Mouse (Mus musculus) neural tube, embryonic 13.5 days (tissue): ENCODE measurements around the gene Mex3a. TPM values are rescaled to one million over a fixed set of nuclear protein-coding genes. Genes with fewer than 3 reads are reported as not detected.

Experiments used
- ATAC-seq: fragments of 200-750 bp; cut with Nextera tagmentation; 2 replicates; pipeline ENCODE4 v1.8.0; 2017; ENCODE audit warnings: low read depth, mild to moderate bottlenecking, moderate TSS enrichment, moderate library complexity
- H3K27ac ChIP-seq: fragments of 300-500 bp; sonication (generic); replicated peaks from 2 replicates; pipeline ENCODE4 v1.5.1; 2015; ENCODE audit warnings: moderate library complexity, mild to moderate bottlenecking, inconsistent platforms
- H3K27me3 ChIP-seq: fragments of 300-500 bp; sonication (generic); 2 replicates; pipeline ENCODE4 v1.6.1; 2015; ENCODE audit warnings: mild to moderate bottlenecking, inconsistent platforms
- H3K36me3 ChIP-seq: fragments of 300-500 bp; sonication (generic); 2 replicates; pipeline ENCODE4 v1.6.1; 2015; ENCODE audit warnings: mild to moderate bottlenecking, inconsistent platforms
- H3K4me1 ChIP-seq: fragments of 300-500 bp; sonication (generic); replicated peaks from 2 replicates; pipeline ENCODE4 v1.6.1; 2015; ENCODE audit warnings: inconsistent platforms
- H3K4me2 ChIP-seq: fragments of 300-500 bp; sonication (generic); 2 replicates; pipeline ENCODE4 v1.6.1; 2015; ENCODE audit warnings: inconsistent platforms, mild to moderate bottlenecking, moderate library complexity
- H3K4me3 ChIP-seq: fragments of 300-500 bp; sonication (generic); 2 replicates; pipeline ENCODE4 v1.5.1; 2015; ENCODE audit warnings: mild to moderate bottlenecking, inconsistent platforms
- H3K9ac ChIP-seq: fragments of 300-500 bp; sonication (generic); 2 replicates; pipeline ENCODE4 v1.6.1; 2015; ENCODE audit warnings: moderate library complexity, mild to moderate bottlenecking, inconsistent platforms
- H3K9me3 ChIP-seq: fragments of 300-500 bp; sonication (generic); 2 replicates; pipeline ENCODE4 v1.6.1; 2016; ENCODE audit warnings: inconsistent platforms
- WGBS: fragments of 180-500 bp; shearing (Covaris S2); methylation state at CpG from one replicate; pipeline ENCODE4 v1.1.7; 2015; 5-methylcytosine and 5-hydroxymethylcytosine counted together
- microRNA counts: library from miRNA; unstranded; fragments of <30 nt; microRNA quantifications from one replicate; lab custom pipeline; 2016
- microRNA-seq: library from miRNA; unstranded; fragments of <30 nt; microRNA quantifications from one replicate; pipeline ENCODE4, GENCODE M21; 2016
- polyA plus RNA-seq: library from polyadenylated mRNA; unstranded; fragments of >200 nt; fragmentation: Nextera tagmentation; extraction: Ambion mirVana; gene quantifications from 2 replicates; pipeline ENCODE4 v1.2.1, GENCODE M21; 2015

Mex3a gene
- polyA plus RNA-seq, 1 experiment from 2014 or later = 33.7 TPM

DNA sequence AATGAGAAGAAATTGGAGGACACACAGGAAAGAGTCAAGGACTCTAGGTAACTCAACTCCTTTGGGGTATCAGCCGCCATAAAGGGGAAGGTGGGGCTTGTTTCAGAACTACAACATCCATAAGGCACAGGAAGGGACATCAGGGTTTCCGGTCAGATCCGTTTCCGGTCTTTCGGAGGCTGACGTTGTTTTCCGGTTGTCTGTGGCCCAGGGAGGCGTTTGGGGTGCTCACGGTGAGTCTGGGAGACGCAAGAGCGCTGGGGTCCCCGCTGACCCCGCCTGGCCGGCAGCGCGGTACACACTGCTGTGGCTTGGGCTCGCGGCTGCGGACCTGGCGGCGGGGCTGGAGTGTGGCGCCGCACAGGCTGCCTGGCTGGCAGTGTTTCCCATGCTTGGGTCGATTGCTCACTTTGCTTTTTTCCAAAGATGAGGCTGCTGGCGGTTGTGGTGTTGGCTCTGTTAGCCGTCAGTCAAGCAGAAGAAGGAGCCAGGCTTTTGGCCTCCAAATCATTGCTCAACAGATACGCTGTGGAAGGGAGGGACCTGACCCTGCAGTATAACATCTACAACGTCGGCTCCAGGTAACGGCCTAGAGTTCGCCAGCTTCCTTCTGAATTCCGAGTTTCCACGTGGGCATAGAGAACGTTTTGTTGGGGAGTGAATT is 47.4 kb downstream of the Mex3a start:
- Histone ChIP-seq H3K4me3 (peak overlapping the region; percentile 83), H3K27me3 (no peaks in the 10 kb centered on the region), H3K4me2 (peak overlapping the region; percentile 67), H3K27ac (no peak overlapping the region; the same call in 1 of the 2 replicates), H3K4me1 (peaks cover 17% of the 10 kb centered on the region), H3K9me3 (no peaks in the 10 kb centered on the region), H3K9ac (peak overlapping the region; percentile 90), H3K36me3 (peaks cover 35% of the 10 kb centered on the region)
- under 1% methylated on average over 34 of the region's 34 CpGs for WGBS
- ATAC-seq = peak; percentile 91

DNA sequence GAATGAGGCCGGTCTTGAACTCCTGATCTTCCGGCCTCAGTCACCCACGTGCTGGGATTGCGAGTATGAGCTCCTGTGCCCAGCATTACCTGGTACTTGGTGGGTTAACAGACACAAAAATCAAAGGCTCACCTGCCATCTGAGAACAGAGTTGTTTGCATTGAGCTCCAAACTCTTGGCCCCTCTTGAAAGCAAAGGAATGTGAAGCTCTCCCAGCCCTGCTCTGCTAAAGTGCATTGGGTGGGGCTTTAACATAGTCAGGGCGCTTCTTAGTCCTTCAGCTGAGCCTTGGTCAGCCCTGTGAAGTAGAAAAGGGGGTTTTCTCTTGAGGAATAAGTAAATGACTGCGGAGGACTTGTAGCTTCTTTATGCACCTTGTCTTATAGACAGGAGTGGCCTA is 53.6 kb downstream of the Mex3a start:
- Histone ChIP-seq H3K27me3 (no peaks in the 10 kb centered on the region), H3K27ac (no peak overlapping the region), H3K9ac (no peak overlapping the region), H3K4me1 (peaks cover 4% of the 10 kb centered on the region), H3K9me3 (no peaks in the 10 kb centered on the region), H3K4me2 (no peak overlapping the region), H3K4me3 (no peak overlapping the region), H3K36me3 (peaks cover 72% of the 10 kb centered on the region)
- WGBS = 95% methylated on average over 6 of the region's 6 CpGs
- ATAC-seq = no peak

DNA sequence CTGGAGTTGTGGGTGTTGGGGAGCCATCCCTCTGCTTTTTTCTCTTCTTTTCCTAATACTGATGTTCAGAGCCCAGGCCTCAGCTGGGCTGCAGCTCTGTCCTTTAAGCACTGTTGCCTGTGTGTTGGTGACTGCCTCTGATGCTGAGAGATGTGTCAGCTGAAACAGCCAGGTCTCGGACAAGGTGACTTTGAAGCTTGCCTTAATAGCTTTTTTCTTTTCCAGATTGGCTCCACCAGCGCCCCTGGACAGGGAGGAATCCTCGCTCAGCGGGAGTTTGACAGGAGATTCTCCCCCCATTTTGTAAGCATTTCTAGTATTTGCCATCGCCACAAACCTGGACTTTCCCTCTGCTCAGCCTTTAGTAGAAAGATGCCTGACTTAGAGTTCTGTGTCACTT is 54.4 kb downstream of the Mex3a start:
- Histone ChIP-seq H3K36me3 (peaks cover 66% of the 10 kb centered on the region), H3K9ac (no peak overlapping the region), H3K4me2 (no peak overlapping the region), H3K4me1 (no peaks in the 10 kb centered on the region), H3K27ac (no peak overlapping the region), H3K9me3 (no peaks in the 10 kb centered on the region), H3K4me3 (no peak overlapping the region), H3K27me3 (no peaks in the 10 kb centered on the region)
- WGBS = 94% methylated on average over 5 of the region's 5 CpGs
- ATAC-seq = no peak

GRCm38 (mm10) chr3:88590246-88590645 is 58.1 kb downstream of the Mex3a start:
- Histone ChIP-seq H3K27me3 (no peaks in the 10 kb centered on the region), H3K4me1 (peaks cover 7% of the 10 kb centered on the region), H3K27ac (peak overlapping the region; percentile 28; the same call in 1 of the 2 replicates), H3K36me3 (peaks cover 36% of the 10 kb centered on the region), H3K9me3 (no peaks in the 10 kb centered on the region), H3K4me3 (no peak overlapping the region), H3K9ac (peak overlapping the region; percentile 26; the same call in 1 of the 2 replicates), H3K4me2 (no peak overlapping the region)
- no peak for ATAC-seq
- 27% methylated on average over 5 of the region's 5 CpGs for WGBS

MicroRNA genes within 50 kb of the gene (microRNA counts, 519-probe panel; counts per million panel counts)
- not detected for microRNA mmu-miR-1905 (lab: Ali Mortazavi, UCI)

Small RNA genes lying within 50 kb of the gene (microRNA-seq; reads per million reads assigned to microRNA genes)
- not detected for gene Mir1905

Other genes starting within 250 kb of the Mex3a start
- 0.23 and 0.33 TPM in 2 replicates for gene Gm38392, start 245.2 kb upstream of the Mex3a start, polyA plus RNA-seq
- 8.5 and 12.5 TPM in 2 replicates for gene Tsacc, start 235.4 kb upstream of the Mex3a start, polyA plus RNA-seq
- 496 and 532 TPM in 2 replicates for gene Cct3, start 235.3 kb upstream of the Mex3a start, polyA plus RNA-seq
- 99.6 and 112 TPM in 2 replicates for gene Glmp, start 207.4 kb upstream of the Mex3a start, polyA plus RNA-seq
- 1.5 and 1.7 TPM in 2 replicates for gene Tmem79, start 196.2 kb upstream of the Mex3a start, polyA plus RNA-seq
- 57.2 and 66.1 TPM in 2 replicates for gene Smg5, start 196.1 kb upstream of the Mex3a start, polyA plus RNA-seq
- gene Paqr6, start 167.8 kb upstream of the Mex3a start, polyA plus RNA-seq = 3.4 and 5.3 TPM in 2 replicates
- not detected in 2 replicates for gene Bglap3, start 159.7 kb upstream of the Mex3a start, polyA plus RNA-seq
- gene Bglap2, start 153.7 kb upstream of the Mex3a start, polyA plus RNA-seq = not detected in 2 replicates
- not detected in 2 replicates for gene Bglap, start 147.9 kb upstream of the Mex3a start, polyA plus RNA-seq
- gene Pmf1, start 122.1 kb upstream of the Mex3a start, polyA plus RNA-seq = 31.6 and 33.5 TPM in 2 replicates
- gene Slc25a44, start 107.3 kb upstream of the Mex3a start, polyA plus RNA-seq = 30.4 and 31.1 TPM in 2 replicates
- gene Sema4a, start 71.2 kb upstream of the Mex3a start, polyA plus RNA-seq = 19.7 and 21.8 TPM in 2 replicates
- gene Lmna, start 22.4 kb upstream of the Mex3a start, polyA plus RNA-seq = 41.9 and 45.3 TPM in 2 replicates
- not detected in 2 replicates for gene Rab25, start 15.9 kb downstream of the Mex3a start, polyA plus RNA-seq
- gene Lamtor2, start 20.7 kb downstream of the Mex3a start, polyA plus RNA-seq = 161 and 170 TPM in 2 replicates
- 38.4 and 40.6 TPM in 2 replicates for gene Ubqln4, start 21.4 kb downstream of the Mex3a start, polyA plus RNA-seq
- 157 and 164 TPM in 2 replicates for gene Ssr2, start 43.5 kb downstream of the Mex3a start, polyA plus RNA-seq
- 146 and 157 TPM in 2 replicates for gene Arhgef2, start 73.6 kb downstream of the Mex3a start, polyA plus RNA-seq
- not detected in 2 replicates for gene Rxfp4, start 120.7 kb downstream of the Mex3a start, polyA plus RNA-seq
- 95.0 and 104 TPM in 2 replicates for gene Khdc4, start 153.4 kb downstream of the Mex3a start, polyA plus RNA-seq
- 60.7 and 65.0 TPM in 2 replicates for gene Rit1, start 184.4 kb downstream of the Mex3a start, polyA plus RNA-seq
- gene Syt11, start 242.8 kb downstream of the Mex3a start, polyA plus RNA-seq = 234 and 259 TPM in 2 replicates